Mouse (Mus musculus) heart, embryonic 12.5 days (tissue): ENCODE data around the gene Inpp1. TPM values are rescaled to one million over a fixed set of nuclear protein-coding genes. Genes with fewer than 3 reads are reported as not detected.
"Not testable (repeated sequence)": the region's sequence is repeated elsewhere in the genome, so short reads cannot be mapped to it uniquely, and the experiment has no call there.

Experiments used
- ATAC-seq: fragments of 200-750 bp; cut with Nextera tagmentation; 2 replicates; pipeline ENCODE4 v1.8.0; 2017; ENCODE audit warnings: moderate TSS enrichment, moderate library complexity; ENCODE audit not compliant: insufficient number of reproducible peaks, low FRiP score
- H3K27ac ChIP-seq: fragments of 300-500 bp; sonication (generic); 2 replicates; pipeline ENCODE4 v1.5.1; 2016; ENCODE audit warnings: mild to moderate bottlenecking, moderate library complexity; ENCODE audit not compliant: poor library complexity, severe bottlenecking
- H3K27me3 ChIP-seq: fragments of 300-500 bp; sonication (generic); replicated peaks from 2 replicates; pipeline ENCODE4 v1.6.1; 2016; ENCODE audit warnings: mild to moderate bottlenecking, moderate library complexity
- H3K36me3 ChIP-seq: fragments of 300-500 bp; sonication (generic); 2 replicates; pipeline ENCODE4 v1.6.1; 2016; ENCODE audit warnings: mild to moderate bottlenecking, moderate library complexity
- H3K4me1 ChIP-seq: fragments of 300-500 bp; sonication (generic); replicated peaks from 2 replicates; pipeline ENCODE4 v1.6.1; 2016; ENCODE audit warnings: mild to moderate bottlenecking
- H3K4me2 ChIP-seq: fragments of 300-500 bp; sonication (generic); 2 replicates; pipeline ENCODE4 v1.6.1; 2016; ENCODE audit warnings: mild to moderate bottlenecking, moderate library complexity
- H3K4me3 ChIP-seq: fragments of 300-500 bp; sonication (generic); 2 replicates; pipeline ENCODE4 v1.5.1; 2016; ENCODE audit warnings: mild to moderate bottlenecking
- H3K9ac ChIP-seq: fragments of 300-500 bp; sonication (generic); 2 replicates; pipeline ENCODE4 v1.6.1; 2016; ENCODE audit warnings: mild to moderate bottlenecking, moderate library complexity
- H3K9me3 ChIP-seq: fragments of 300-500 bp; sonication (generic); replicated peaks from 2 replicates; pipeline ENCODE4 v1.6.1; 2016; ENCODE audit warnings: mild to moderate bottlenecking, moderate library complexity
- WGBS: fragments of 180-500 bp; shearing (Covaris S2); methylation state at CpG from one replicate; pipeline ENCODE4 v1.1.7; 2016; 5-methylcytosine and 5-hydroxymethylcytosine counted together
- polyA plus RNA-seq: library from polyadenylated mRNA; unstranded; fragments of >200 nt; fragmentation: Nextera tagmentation; extraction: Ambion mirVana; gene quantifications from 2 replicates; pipeline ENCODE4 v1.2.1, GENCODE M21; 2016

The Inpp1 gene
- 17.1 and 17.7 TPM in 2 replicates for polyA plus RNA-seq

GRCm38 (mm10) chr1:52816910-52817812 is at the start of gene Inpp1:
TSS of gene Inpp1 (minus strand) at chr1:52817688.
- H3K4me3 ChIP-seq = peak within 1 kb of the TSS; percentile 68
- no peaks in the 10 kb centered on the region for H3K9me3 ChIP-seq
- peak within 1 kb of the TSS; percentile 65 for H3K27ac ChIP-seq
- H3K36me3 ChIP-seq = no peaks in the 10 kb centered on the region
- H3K4me2 ChIP-seq = peak within 1 kb of the TSS; percentile 76
- ATAC-seq = peak; percentile 84
- peaks cover 7% of the 10 kb centered on the region; the same call in 1 of the 2 replicates for H3K4me1 ChIP-seq
- WGBS = under 1% methylated on average over 59 of the region's 59 CpGs
- H3K27me3 ChIP-seq = no peaks in the 10 kb centered on the region
- peak within 1 kb of the TSS; percentile 83 for H3K9ac ChIP-seq

GRCm38 (mm10) chr1:52866007-52866406 is 48.5 kb upstream of the Inpp1 start:
- 89% methylated on average over 3 of the region's 3 CpGs for WGBS

GRCm38 (mm10) chr1:52864220-52864619 is 46.7 kb upstream of the Inpp1 start:
- 100% methylated on average over 1 of the region's 1 CpGs for WGBS
- Histone ChIP-seq H3K9me3 (no peaks in the 10 kb centered on the region), H3K4me3 (no peak overlapping the region)

More at GRCm38 (mm10) chr1:52866007-52866406, 48.5 kb upstream of the Inpp1 start:
- ATAC-seq = no peak
- Histone ChIP-seq H3K4me2 (no peak overlapping the region), H3K27ac (no peak overlapping the region), H3K4me3 (no peak overlapping the region), H3K4me1 (no peaks in the 10 kb centered on the region; the same call in 1 of the 2 replicates), H3K36me3 (peaks cover 11% of the 10 kb centered on the region), H3K27me3 (no peaks in the 10 kb centered on the region), H3K9me3 (no peaks in the 10 kb centered on the region), H3K9ac (no peak overlapping the region)

GRCm38 (mm10) chr1:52855904-52856601 is 38.6 kb upstream of the Inpp1 start:
- Histone ChIP-seq H3K4me1 (peaks cover 6% of the 10 kb centered on the region; the same call in 1 of the 2 replicates), H3K9ac (no peak overlapping the region), H3K36me3 (peaks cover 12% of the 10 kb centered on the region), H3K27me3 (no peaks in the 10 kb centered on the region), H3K27ac (no peak overlapping the region), H3K4me3 (no peak overlapping the region), H3K4me2 (no peak overlapping the region), H3K9me3 (no peaks in the 10 kb centered on the region)
- no peak for ATAC-seq
- WGBS = 78% methylated on average over 7 of the region's 7 CpGs

More at GRCm38 (mm10) chr1:52864220-52864619, 46.7 kb upstream of the Inpp1 start:
- ATAC-seq = no peak
- Histone ChIP-seq H3K4me2 (no peak overlapping the region), H3K36me3 (peaks cover 23% of the 10 kb centered on the region), H3K27me3 (no peaks in the 10 kb centered on the region), H3K4me1 (no peaks in the 10 kb centered on the region; the same call in 1 of the 2 replicates), H3K9ac (no peak overlapping the region), H3K27ac (no peak overlapping the region)

GRCm38 (mm10) chr1:52854029-52854428 is 36.5 kb upstream of the Inpp1 start:
- not testable (repeated sequence) for H3K36me3 ChIP-seq, ATAC-seq, H3K9ac ChIP-seq, H3K9me3 ChIP-seq, H3K27ac ChIP-seq, H3K27me3 ChIP-seq, H3K4me3 ChIP-seq, H3K4me2 ChIP-seq
- 56% methylated on average over 1 of the region's 1 CpGs for WGBS
- peaks cover 14% of the 10 kb centered on the region for H3K4me1 ChIP-seq

GRCm38 (mm10) chr1:52849422-52849821 is 31.9 kb upstream of the Inpp1 start:
- Histone ChIP-seq H3K4me3 (no peak overlapping the region), H3K27ac (no peak overlapping the region), H3K4me1 (peaks cover 20% of the 10 kb centered on the region), H3K4me2 (no peak overlapping the region), H3K36me3 (no peaks in the 10 kb centered on the region), H3K9ac (no peak overlapping the region), H3K27me3 (no peaks in the 10 kb centered on the region), H3K9me3 (no peaks in the 10 kb centered on the region)
- WGBS = 49% methylated on average over 4 of the region's 4 CpGs
- ATAC-seq = no peak

GRCm38 (mm10) chr1:52846556-52846955 is 29.1 kb upstream of the Inpp1 start:
- no peaks in the 10 kb centered on the region for H3K36me3 ChIP-seq
- no peak overlapping the region for H3K9ac ChIP-seq
- H3K4me2 ChIP-seq = no peak overlapping the region
- no peak for ATAC-seq
- no peaks in the 10 kb centered on the region for H3K9me3 ChIP-seq
- no peak overlapping the region for H3K27ac ChIP-seq
- H3K4me1 ChIP-seq = peaks cover 24% of the 10 kb centered on the region
- no peak overlapping the region for H3K4me3 ChIP-seq
- no peaks in the 10 kb centered on the region for H3K27me3 ChIP-seq
- WGBS = 91% methylated on average over 4 of the region's 4 CpGs

- peak within 1 kb of the TSS; percentile 68 for H3K4me3 ChIP-seq
- no peaks in the 10 kb centered on the region for H3K27me3 ChIP-seq
- H3K36me3 ChIP-seq = no peaks in the 10 kb centered on the region
- H3K4me1 ChIP-seq = peaks cover 24% of the 10 kb centered on the region
- H3K9ac ChIP-seq = peak within 1 kb of the TSS; percentile 75
- H3K9me3 ChIP-seq = no peaks in the 10 kb centered on the region
- peak; percentile 100 for ATAC-seq
- 2% methylated on average over 45 of the region's 45 CpGs for WGBS
- peak within 1 kb of the TSS; percentile 78 for H3K4me2 ChIP-seq
- H3K27ac ChIP-seq = peak within 1 kb of the TSS; percentile 80
These were observed 27.5 kb upstream of the Inpp1 start, which contains the start of gene Hibch for GRCm38 (mm10) chr1:52844782-52845665. TSS of gene Hibch (plus strand) at chr1:52844929.

- H3K4me1 ChIP-seq = peaks cover 19% of the 10 kb centered on the region
- 16% methylated on average over 3 of the region's 3 CpGs for WGBS
- no peaks in the 10 kb centered on the region for H3K9me3 ChIP-seq
- H3K36me3 ChIP-seq = no peaks in the 10 kb centered on the region
- H3K4me3 ChIP-seq = peak overlapping the region; percentile 68
- no peak; the same call in 1 of the 2 replicates for ATAC-seq
- H3K9ac ChIP-seq = no peak overlapping the region
- H3K4me2 ChIP-seq = peak overlapping the region; percentile 78
- H3K27me3 ChIP-seq = no peaks in the 10 kb centered on the region
- peak overlapping the region; percentile 52 for H3K27ac ChIP-seq
These were observed 26.9 kb upstream of the Inpp1 start for GRCm38 (mm10) chr1:52844354-52844753.

- Histone ChIP-seq H3K9me3 (no peaks in the 10 kb centered on the region), H3K27me3 (no peaks in the 10 kb centered on the region), H3K36me3 (no peaks in the 10 kb centered on the region), H3K4me1 (0 out of 2 replicates have a peak, but pooled peaks cover 2% of the 10 kb centered on the region), H3K4me2 (no peak overlapping the region), H3K4me3 (no peak overlapping the region), H3K27ac (no peak overlapping the region), H3K9ac (no peak overlapping the region)
- no peak for ATAC-seq
- 92% methylated on average over 3 of the region's 3 CpGs for WGBS
These were observed 21.6 kb upstream of the Inpp1 start for GRCm38 (mm10) chr1:52839099-52839498.
